Mouse (Mus musculus) testis, adult 2 months (tissue): ENCODE measurements around the gene Rictor.
"Not testable (repeated sequence)": the region's sequence is repeated elsewhere in the genome, so short reads cannot be mapped to it uniquely, and the experiment has no call there.

Experiments used
- CTCF ChIP-seq: fragments of 200-500 bp; IDR thresholded peaks from 2 replicates; pipeline ENCODE4 v1.5.1; 2012; ENCODE audit warnings: low read depth, mild to moderate bottlenecking, inconsistent platforms, low read length, moderate library complexity; ENCODE audit not compliant: control insufficient read depth, insufficient read depth, insufficient replicate concordance
- POLR2A ChIP-seq: fragments of 200-500 bp; IDR thresholded peaks from 2 replicates; pipeline ENCODE4 v1.6.1; 2012; ENCODE audit warnings: low read depth, mild to moderate bottlenecking, inconsistent platforms, low read length, moderate library complexity; ENCODE audit not compliant: control insufficient read depth

- not testable (repeated sequence) for TF ChIP-seq CTCF, POLR2A
Observed at GRCm38 (mm10) chr15:6801212-6801611, 93.0 kb downstream of the Rictor start.
